Comparison of ENCODE assay signal across 16 mouse cellular contexts in genomic region chr3:57542848-57543380, GRCm38 (mm10). TPM values are rescaled to one million over a fixed set of nuclear protein-coding genes. Genes with fewer than 3 reads are reported as not detected.
"Had no signal": no experiment of that assay in that cellular context is flagged by ENCODE, and none has a peak within 500 bp of the region (broad histone marks: within the 10 kb centered on the region; RNA-seq: fewer than 3 reads in every experiment).

No protein-coding gene starts in this region.

- ATAC-seq: midbrain, embryonic 13.5 days; midbrain, embryonic 16.5 days had no signal

- DNase-seq: kidney, adult 9 months; kidney, postnatal 14 days; kidney, postnatal 4 days; liver, embryonic 13.5 days; lung, adult 2 months; lung, postnatal 14 days; lung, postnatal 4 days; retina, postnatal 1 day; right cerebral cortex, postnatal 25 days; spleen, adult 18-20 months; thymus, postnatal 25 days had no signal

- H3K4me3 ChIP-seq: liver, embryonic 13.5 days; midbrain, embryonic 13.5 days; neural tube, embryonic 12.5 days; stomach, embryonic 15.5 days had no signal

- H3K9me3 ChIP-seq: liver, embryonic 13.5 days; midbrain, embryonic 13.5 days; neural tube, embryonic 12.5 days; stomach, embryonic 15.5 days had no signal

- H3K4me2 ChIP-seq: liver, embryonic 13.5 days; midbrain, embryonic 13.5 days; neural tube, embryonic 12.5 days; stomach, embryonic 15.5 days had no signal

- H3K36me3 ChIP-seq: liver, embryonic 13.5 days; midbrain, embryonic 13.5 days; neural tube, embryonic 12.5 days; stomach, embryonic 15.5 days had no signal

- H3K9ac ChIP-seq: liver, embryonic 13.5 days; midbrain, embryonic 13.5 days; neural tube, embryonic 12.5 days; stomach, embryonic 15.5 days had no signal

- H3K27ac ChIP-seq: liver, embryonic 13.5 days; midbrain, embryonic 13.5 days; neural tube, embryonic 12.5 days; stomach, embryonic 15.5 days had no signal

- H3K4me1 ChIP-seq: liver, embryonic 13.5 days; neural tube, embryonic 12.5 days; stomach, embryonic 15.5 days had no signal

- H3K27me3 ChIP-seq: midbrain, embryonic 13.5 days; neural tube, embryonic 12.5 days; stomach, embryonic 15.5 days had no signal

RNA-seq across cellular contexts. Expression of gene Wwtr1, which starts 32.8 kb away (rescaled TPM):
- total RNA-seq: megakaryocyte progenitor cell, adult 5-6 weeks had no signal
